Mouse (Mus musculus): ENCODE data around the gene Edc3.

DNA sequence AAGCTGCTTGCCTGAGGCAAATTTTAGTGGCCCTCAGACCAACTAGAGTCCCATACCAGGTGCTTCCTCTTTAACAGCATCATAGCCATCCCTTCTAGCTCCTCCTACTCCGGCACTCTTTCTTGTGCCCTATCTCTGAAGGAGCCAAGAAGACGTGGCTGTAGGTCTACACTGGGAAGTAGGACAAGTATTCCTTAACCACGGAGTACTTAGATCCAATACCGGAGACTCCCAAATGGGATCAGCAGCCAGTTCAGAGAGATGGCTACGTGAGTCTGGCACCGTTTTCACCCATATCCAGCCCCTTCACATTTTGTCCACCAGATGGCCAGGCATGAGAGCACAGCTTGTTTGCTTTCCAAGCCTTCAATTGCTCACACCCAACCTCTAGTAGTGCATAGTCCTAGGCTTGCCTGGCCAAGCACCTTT lies 54.2 kb downstream of the Edc3 start:
- TF ChIP-seq GATA1 (IDR thresholded peaks at IDR 0.05; ENCODE audit: low read length) (no peak), TAL1 (IDR thresholded peaks at IDR 0.05; ENCODE audit: low read length) (no peak)
